Mouse (Mus musculus): ENCODE results near the gene Spata31d1d. TPM values are rescaled to one million over a fixed set of nuclear protein-coding genes. Genes with fewer than 3 reads are reported as not detected.
"Not testable (repeated sequence)": the region's sequence is repeated elsewhere in the genome, so short reads cannot be mapped to it uniquely, and the experiment has no call there.

The Spata31d1d gene
- total RNA-seq, 4 experiments from 2014 or later = not detected

- DNase-seq (ENCODE audit: low spot score in 2 of 2) = no peak
Observed at GRCm38 (mm10) chr13:59733936-59734335, 2.4 kb upstream of the Spata31d1d start.

GRCm38 (mm10) chr13:59728378-59729093 is 3.0 kb downstream of the Spata31d1d start:
- peak; percentile 57 for DNase-seq (ENCODE audit: low spot score in 2 of 2)

DNA sequence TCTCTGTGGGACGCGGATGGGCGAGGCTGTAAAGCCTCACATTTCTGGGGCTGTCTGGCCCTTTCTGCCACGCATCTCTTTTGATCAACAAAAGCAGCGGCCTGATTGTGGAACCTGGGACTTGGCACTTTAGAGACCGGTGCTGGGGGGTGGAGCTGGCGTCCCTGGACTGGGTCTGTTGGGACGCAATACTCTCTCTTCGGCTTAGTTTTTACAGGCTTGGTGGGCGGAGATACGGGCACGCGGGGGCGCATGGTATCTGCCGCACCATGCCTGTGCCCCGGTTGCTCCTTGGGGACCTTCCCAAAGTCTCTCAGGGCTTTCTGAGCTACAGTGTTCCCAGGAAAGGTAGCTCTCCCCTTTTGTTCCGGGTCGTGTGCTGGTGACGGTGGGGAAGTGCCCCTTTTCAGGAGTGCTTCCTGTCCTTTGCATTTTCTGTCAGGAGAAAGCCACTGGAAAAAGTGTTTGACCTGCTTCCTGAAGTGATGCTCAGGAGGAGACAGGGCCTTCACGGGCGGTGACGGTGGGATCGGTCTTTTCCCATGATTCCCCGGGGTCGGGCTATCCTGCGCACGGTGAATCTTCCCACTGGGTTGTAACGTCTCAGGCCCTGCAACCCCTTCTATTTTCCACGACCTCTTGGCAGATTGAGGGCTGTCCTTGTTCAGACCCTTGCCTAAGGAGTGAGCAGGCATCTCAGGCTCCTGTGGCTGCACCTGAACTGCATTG is 5.2 kb downstream of the Spata31d1d start:
- DNase-seq (ENCODE audit: low spot score in 2 of 2) = no peak

GRCm38 (mm10) chr13:59722089-59722488 is 9.5 kb downstream of the Spata31d1d start:
- DNase-seq (ENCODE audit: low spot score in 2 of 2) = not testable (repeated sequence)

- DNase-seq (ENCODE audit: low spot score in 2 of 2) = no peak
Observed at GRCm38 (mm10) chr13:59719475-59719874, 12.1 kb downstream of the Spata31d1d start.

DNA sequence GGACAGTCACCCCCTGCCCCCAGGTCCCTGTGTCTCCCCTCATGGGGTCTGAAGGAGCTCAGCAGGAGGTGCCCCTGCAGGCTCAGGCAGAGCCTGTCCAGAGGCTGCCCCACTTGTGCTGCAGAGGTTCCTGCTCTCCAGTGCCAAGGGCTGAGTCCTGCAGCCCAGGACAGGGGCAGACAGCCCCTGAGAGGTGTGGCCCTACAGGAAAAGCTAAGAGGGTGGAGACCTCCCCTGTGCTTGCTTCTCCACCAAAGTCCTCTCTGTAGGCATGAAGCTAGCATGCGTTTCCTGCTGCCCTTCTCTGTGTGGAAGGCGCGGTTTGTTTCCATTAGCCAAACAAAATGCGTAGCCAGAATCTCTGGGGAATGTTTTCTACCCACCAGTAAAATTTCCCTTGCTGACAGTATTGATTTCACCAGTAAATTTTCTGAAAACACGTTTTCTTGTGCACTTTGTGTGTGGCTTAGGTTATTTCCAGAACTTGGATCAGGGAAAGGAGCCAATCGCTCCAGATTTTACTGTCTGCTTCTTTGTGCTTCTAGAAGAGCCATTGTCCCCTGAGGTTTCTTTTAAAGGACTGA is 12.6 kb downstream of the Spata31d1d start:
- not testable (repeated sequence) for DNase-seq (ENCODE audit: low spot score in 2 of 2)

DNA sequence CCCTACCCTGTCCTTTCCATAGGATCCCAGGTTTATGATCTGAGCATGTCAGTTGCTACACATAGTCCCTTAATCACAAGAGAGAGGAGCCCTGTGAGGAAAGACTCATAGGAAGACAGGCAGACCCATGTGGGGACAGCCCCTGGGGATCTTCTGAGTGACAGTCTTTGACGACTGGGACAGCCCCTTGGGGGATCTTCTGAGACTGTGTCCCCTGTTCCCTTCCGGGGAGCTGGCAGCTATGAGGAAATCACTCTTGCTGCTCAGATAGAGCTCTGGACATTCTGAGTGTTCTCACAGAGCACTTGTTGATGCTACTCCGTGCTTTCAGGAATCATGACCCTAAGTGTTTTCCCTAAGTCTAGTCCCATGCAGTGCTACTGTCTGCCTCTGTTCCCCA is 17.8 kb downstream of the Spata31d1d start:
- no peak for DNase-seq (ENCODE audit: low spot score in 2 of 2)

- DNase-seq (ENCODE audit: low spot score in 2 of 2) = not testable (repeated sequence)
Observed at GRCm38 (mm10) chr13:59711984-59712383, 19.6 kb downstream of the Spata31d1d start, which contains the start of gene Spata31d1b. TSS of gene Spata31d1b (plus strand) at chr13:59712284.

GRCm38 (mm10) chr13:59710230-59710629 is 21.3 kb downstream of the Spata31d1d start, which contains the start of gene Spata31d1a:
TSS of gene Spata31d1a (minus strand) at chr13:59710330.
- no peak for DNase-seq (ENCODE audit: low spot score in 2 of 2)

DNA sequence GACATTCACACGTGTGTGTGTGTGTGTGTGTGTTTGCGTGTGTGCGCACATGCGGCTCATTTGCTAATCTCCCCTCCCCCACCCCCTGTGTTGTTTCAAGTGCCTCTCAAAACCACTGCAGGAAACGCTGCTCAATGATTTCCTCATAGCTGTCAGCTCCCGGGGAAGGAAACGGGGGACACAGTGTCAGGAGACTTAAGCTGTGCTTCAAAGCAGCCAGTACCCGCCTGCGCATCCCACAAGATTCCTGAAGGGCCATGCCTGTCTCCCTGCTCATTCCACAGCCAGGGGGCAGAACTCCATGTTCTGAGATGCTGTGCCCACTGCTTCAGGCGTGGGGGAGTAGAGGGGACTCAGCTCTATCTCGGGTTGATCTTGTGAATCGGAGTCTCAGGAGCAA is 27.0 kb downstream of the Spata31d1d start:
- DNase-seq (ENCODE audit: low spot score in 2 of 2) = no peak

- DNase-seq (ENCODE audit: low spot score in 2 of 2) = peak; percentile 20 to 56
Observed at GRCm38 (mm10) chr13:59703514-59703913, 28.0 kb downstream of the Spata31d1d start.

- not testable (repeated sequence) for DNase-seq (ENCODE audit: low spot score in 2 of 2)
Observed at GRCm38 (mm10) chr13:59700137-59700536, 31.4 kb downstream of the Spata31d1d start.

GRCm38 (mm10) chr13:59699131-59699530 is 32.4 kb downstream of the Spata31d1d start:
- peak in 1 of 2 experiments; percentile 27 for DNase-seq (ENCODE audit: low spot score in 2 of 2)

DNA sequence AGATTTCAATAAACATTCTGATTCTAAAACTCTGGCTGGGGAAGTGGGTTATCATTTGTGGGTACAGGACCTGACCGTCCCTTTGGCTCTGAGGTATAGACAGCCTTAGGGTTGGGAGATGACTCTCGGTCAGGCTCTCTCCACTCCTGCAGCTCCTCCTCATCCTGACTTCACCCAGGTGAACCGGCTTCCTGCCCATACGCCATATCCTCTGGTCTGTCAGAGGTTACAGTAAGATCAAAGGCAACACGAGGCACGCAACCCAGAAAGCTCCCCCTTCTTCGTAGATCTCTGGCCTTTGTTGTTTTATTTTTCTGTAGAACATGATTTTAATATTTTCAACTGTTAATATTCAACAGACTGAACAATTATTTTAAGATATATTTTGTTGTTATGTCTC is 35.8 kb downstream of the Spata31d1d start:
- DNase-seq (ENCODE audit: low spot score in 2 of 2) = no peak

- DNase-seq (ENCODE audit: low spot score in 2 of 2) = no peak
Observed at GRCm38 (mm10) chr13:59694008-59694407, 37.5 kb downstream of the Spata31d1d start, which contains the start of gene 4921517D22Rik. TSS of gene 4921517D22Rik (minus strand) at chr13:59694108.

- DNase-seq (ENCODE audit: low spot score in 2 of 2) = no peak
Observed at GRCm38 (mm10) chr13:59691478-59691877, 40.1 kb downstream of the Spata31d1d start.

DNA sequence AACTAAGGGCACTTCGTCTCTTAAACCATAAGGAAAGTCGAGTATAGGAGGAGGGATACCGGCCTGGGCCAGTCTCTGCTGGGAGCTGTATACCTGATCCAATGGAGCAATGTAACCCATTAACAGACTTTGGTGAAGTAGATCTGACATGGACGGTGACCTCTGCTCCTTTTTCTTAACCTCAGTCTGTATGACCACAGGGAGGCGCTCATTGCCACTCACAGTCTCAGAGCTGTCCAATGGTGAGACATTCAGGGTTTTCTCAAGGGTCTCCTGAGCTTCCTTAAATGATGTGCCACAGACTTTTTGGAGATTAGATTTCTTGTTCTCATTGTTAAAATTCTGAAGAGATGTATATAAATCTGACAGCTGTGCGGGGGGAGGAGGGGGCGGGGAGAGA is 41.0 kb downstream of the Spata31d1d start:
- DNase-seq (ENCODE audit: low spot score in 2 of 2) = no peak

- DNase-seq (ENCODE audit: low spot score in 2 of 2) = no peak
Observed at GRCm38 (mm10) chr13:59689843-59690242, 41.7 kb downstream of the Spata31d1d start.

DNA sequence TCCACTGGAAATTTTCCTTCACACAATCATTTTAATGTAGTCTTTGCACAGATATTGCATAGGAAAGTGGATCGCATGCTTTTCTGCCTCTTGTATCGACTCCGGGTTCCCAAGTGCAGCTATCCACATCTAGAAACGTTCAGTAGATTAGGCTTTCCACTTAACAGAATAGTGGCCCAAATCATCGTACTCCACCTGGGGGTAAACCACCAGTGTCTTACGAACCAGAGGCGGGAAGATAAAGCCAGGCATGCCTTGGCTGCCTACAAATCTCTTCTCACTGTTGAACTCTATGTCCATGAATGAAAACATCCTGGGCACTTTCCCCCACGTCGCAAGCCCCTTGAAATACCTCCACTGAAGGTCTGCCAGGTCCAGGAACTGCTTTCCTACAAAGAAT is 42.2 kb downstream of the Spata31d1d start:
- DNase-seq (ENCODE audit: low spot score in 2 of 2) = no peak

DNA sequence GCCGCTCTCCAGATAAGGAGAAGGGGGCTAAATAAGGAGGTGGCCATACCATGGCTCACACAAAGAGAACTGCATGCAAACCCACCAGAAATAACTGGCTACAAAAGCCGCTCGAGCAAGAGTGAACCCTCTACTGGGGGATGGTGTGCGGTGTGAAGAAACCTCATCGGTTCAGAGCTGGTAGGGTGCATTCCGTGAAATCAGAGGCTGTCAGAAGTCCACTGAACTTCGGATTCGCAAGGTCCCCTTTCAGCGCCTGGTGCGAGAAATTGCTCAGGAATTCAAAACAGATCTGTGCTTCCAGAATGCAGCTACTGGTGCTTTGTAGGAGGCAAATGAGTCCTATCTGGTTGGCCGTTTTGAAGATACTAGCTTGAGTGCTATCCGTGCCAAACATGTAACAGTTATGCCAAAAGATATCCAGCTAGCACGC is 43.2 kb downstream of the Spata31d1d start:
- DNase-seq (ENCODE audit: low spot score in 2 of 2) = no peak

DNA sequence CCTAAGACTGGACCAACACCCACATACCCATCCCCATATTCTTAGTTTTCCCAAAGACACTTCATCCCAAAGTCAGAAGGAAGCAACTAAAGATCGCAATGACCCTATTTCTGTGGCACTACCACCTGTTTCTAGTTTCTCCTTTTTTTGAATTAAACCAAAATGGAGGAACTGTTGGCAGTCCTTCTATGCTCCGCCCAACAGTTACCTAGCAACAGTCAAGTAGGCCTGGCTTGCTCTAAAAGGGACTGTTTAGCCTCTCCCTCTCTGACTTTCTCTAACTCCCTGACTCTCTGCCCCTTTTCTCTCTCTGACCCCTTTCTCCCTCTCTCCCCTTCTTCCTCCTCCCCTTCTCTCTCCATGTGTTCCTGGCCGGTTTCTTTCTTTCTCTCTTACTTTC is 46.3 kb downstream of the Spata31d1d start:
- DNase-seq (ENCODE audit: low spot score in 2 of 2) = no peak

GRCm38 (mm10) chr13:59682629-59683028 is 48.9 kb downstream of the Spata31d1d start:
- DNase-seq (ENCODE audit: low spot score in 2 of 2) = no peak

All from left cerebral cortex, adult 8-10 months (tissue).